Mouse (Mus musculus): Measurements from ENCODE around the gene Cct7. TPM values are rescaled to one million over a fixed set of nuclear protein-coding genes. Genes with fewer than 3 reads are reported as not detected.

Cct7 gene
- polyA plus RNA-seq, 1 experiment from 2014 or later = 433 TPM

GRCm38 (mm10) chr6:85483843-85484721 is 32.8 kb downstream of the Cct7 start:
- Histone ChIP-seq H3K9me3 (ENCODE audit: control insufficient read depth, low read depth, low read length) (no peaks in the 10 kb centered on the region), H3K4me1 (ENCODE audit: control insufficient read depth, insufficient read depth, low read length) (no peaks in the 10 kb centered on the region), H3K27ac (ENCODE audit: low read length) (no peak overlapping the region), H3K9ac (replicated peaks; ENCODE audit: low read depth, low read length) (no peak overlapping the region), H3K36me3 (ENCODE audit: control insufficient read depth, insufficient read depth, low read length) (no peaks in the 10 kb centered on the region), H3K27me3 (ENCODE audit: control insufficient read depth, insufficient read depth, low read length) (peaks cover 31% of the 10 kb centered on the region), H3K4me2 (replicated peaks; ENCODE audit: low read depth, low read length) (peak overlapping the region; percentile 45), H3K4me3 (ENCODE audit: low read depth, low read length) (peak overlapping the region; percentile 27)
- no peak for ATAC-seq (ENCODE audit: insufficient number of reproducible peaks, insufficient read depth, low FRiP score, low read depth)
- WGBS = 2% methylated on average over 88 of the region's 92 CpGs

- Histone ChIP-seq H3K9me3 (ENCODE audit: control insufficient read depth, low read depth, low read length) (no peaks in the 10 kb centered on the region), H3K27ac (ENCODE audit: low read length) (no peak overlapping the region), H3K4me1 (ENCODE audit: control insufficient read depth, insufficient read depth, low read length) (no peaks in the 10 kb centered on the region), H3K36me3 (ENCODE audit: control insufficient read depth, insufficient read depth, low read length) (no peaks in the 10 kb centered on the region), H3K9ac (replicated peaks; ENCODE audit: low read depth, low read length) (no peak overlapping the region), H3K27me3 (ENCODE audit: control insufficient read depth, insufficient read depth, low read length) (peaks cover 31% of the 10 kb centered on the region), H3K4me3 (ENCODE audit: low read depth, low read length) (no peak overlapping the region), H3K4me2 (replicated peaks; ENCODE audit: low read depth, low read length) (no peak overlapping the region)
- 89% methylated on average over 2 of the region's 2 CpGs for WGBS
- no peak for ATAC-seq (ENCODE audit: insufficient number of reproducible peaks, insufficient read depth, low FRiP score, low read depth)
These were observed 34.4 kb downstream of the Cct7 start for GRCm38 (mm10) chr6:85485738-85486137.

- Histone ChIP-seq H3K36me3 (ENCODE audit: control insufficient read depth, insufficient read depth, low read length) (no peaks in the 10 kb centered on the region), H3K9ac (replicated peaks; ENCODE audit: low read depth, low read length) (no peak overlapping the region), H3K4me3 (ENCODE audit: low read depth, low read length) (no peak overlapping the region), H3K27me3 (ENCODE audit: control insufficient read depth, insufficient read depth, low read length) (peaks cover 28% of the 10 kb centered on the region), H3K9me3 (ENCODE audit: control insufficient read depth, low read depth, low read length) (no peaks in the 10 kb centered on the region), H3K27ac (ENCODE audit: low read length) (no peak overlapping the region), H3K4me1 (ENCODE audit: control insufficient read depth, insufficient read depth, low read length) (no peaks in the 10 kb centered on the region), H3K4me2 (replicated peaks; ENCODE audit: low read depth, low read length) (no peak overlapping the region)
- WGBS = 84% methylated on average over 4 of the region's 4 CpGs
- no peak for ATAC-seq (ENCODE audit: insufficient number of reproducible peaks, insufficient read depth, low FRiP score, low read depth)
These were observed 37.2 kb downstream of the Cct7 start for GRCm38 (mm10) chr6:85488510-85488909.

GRCm38 (mm10) chr6:85489717-85490116 is 38.4 kb downstream of the Cct7 start:
- no peak overlapping the region for H3K9ac ChIP-seq (replicated peaks; ENCODE audit: low read depth, low read length)
- H3K27me3 ChIP-seq (ENCODE audit: control insufficient read depth, insufficient read depth, low read length) = peaks cover 16% of the 10 kb centered on the region; the same call in 1 of the 2 replicates
- peak; percentile 82 for ATAC-seq (ENCODE audit: insufficient number of reproducible peaks, insufficient read depth, low FRiP score, low read depth)
- 73% methylated on average over 3 of the region's 3 CpGs for WGBS
- H3K9me3 ChIP-seq (ENCODE audit: control insufficient read depth, low read depth, low read length) = no peaks in the 10 kb centered on the region
- H3K4me3 ChIP-seq (ENCODE audit: low read depth, low read length) = no peak overlapping the region
- H3K4me1 ChIP-seq (ENCODE audit: control insufficient read depth, insufficient read depth, low read length) = no peaks in the 10 kb centered on the region
- 0 out of 2 replicates have a peak overlapping the region, but pooled peaks have one; percentile 15 for H3K4me2 ChIP-seq (replicated peaks; ENCODE audit: low read depth, low read length)
- no peak overlapping the region for H3K27ac ChIP-seq (ENCODE audit: low read length)
- H3K36me3 ChIP-seq (ENCODE audit: control insufficient read depth, insufficient read depth, low read length) = no peaks in the 10 kb centered on the region

- H3K9me3 ChIP-seq (ENCODE audit: control insufficient read depth, low read depth, low read length) = no peaks in the 10 kb centered on the region
- no peak overlapping the region for H3K27ac ChIP-seq (ENCODE audit: low read length)
- H3K36me3 ChIP-seq (ENCODE audit: control insufficient read depth, insufficient read depth, low read length) = no peaks in the 10 kb centered on the region
- 0 out of 2 replicates have a peak, but pooled peaks cover 13% of the 10 kb centered on the region for H3K27me3 ChIP-seq (ENCODE audit: control insufficient read depth, insufficient read depth, low read length)
- H3K4me1 ChIP-seq (ENCODE audit: control insufficient read depth, insufficient read depth, low read length) = no peaks in the 10 kb centered on the region
- H3K4me3 ChIP-seq (ENCODE audit: low read depth, low read length) = no peak overlapping the region
- no peak for ATAC-seq (ENCODE audit: insufficient number of reproducible peaks, insufficient read depth, low FRiP score, low read depth)
- no peak overlapping the region for H3K9ac ChIP-seq (replicated peaks; ENCODE audit: low read depth, low read length)
- WGBS = 87% methylated on average over 4 of the region's 4 CpGs
- no peak overlapping the region for H3K4me2 ChIP-seq (replicated peaks; ENCODE audit: low read depth, low read length)
These were observed 38.9 kb downstream of the Cct7 start for GRCm38 (mm10) chr6:85490252-85490651.

GRCm38 (mm10) chr6:85491606-85492005 is 40.3 kb downstream of the Cct7 start:
- Histone ChIP-seq H3K27me3 (ENCODE audit: control insufficient read depth, insufficient read depth, low read length) (0 out of 2 replicates have a peak, but pooled peaks cover under 1% of the 10 kb centered on the region), H3K36me3 (ENCODE audit: control insufficient read depth, insufficient read depth, low read length) (no peaks in the 10 kb centered on the region), H3K4me2 (replicated peaks; ENCODE audit: low read depth, low read length) (no peak overlapping the region), H3K4me1 (ENCODE audit: control insufficient read depth, insufficient read depth, low read length) (no peaks in the 10 kb centered on the region), H3K9me3 (ENCODE audit: control insufficient read depth, low read depth, low read length) (no peaks in the 10 kb centered on the region), H3K27ac (ENCODE audit: low read length) (no peak overlapping the region), H3K9ac (replicated peaks; ENCODE audit: low read depth, low read length) (no peak overlapping the region), H3K4me3 (ENCODE audit: low read depth, low read length) (no peak overlapping the region)
- 82% methylated on average over 3 of the region's 3 CpGs for WGBS
- no peak for ATAC-seq (ENCODE audit: insufficient number of reproducible peaks, insufficient read depth, low FRiP score, low read depth)

- H3K27me3 ChIP-seq (ENCODE audit: control insufficient read depth, insufficient read depth, low read length) = no peaks in the 10 kb centered on the region
- ATAC-seq (ENCODE audit: insufficient number of reproducible peaks, insufficient read depth, low FRiP score, low read depth) = no peak
- H3K9ac ChIP-seq (replicated peaks; ENCODE audit: low read depth, low read length) = no peak overlapping the region
- H3K9me3 ChIP-seq (ENCODE audit: control insufficient read depth, low read depth, low read length) = no peaks in the 10 kb centered on the region
- H3K36me3 ChIP-seq (ENCODE audit: control insufficient read depth, insufficient read depth, low read length) = no peaks in the 10 kb centered on the region
- H3K27ac ChIP-seq (ENCODE audit: low read length) = no peak overlapping the region
- no peak overlapping the region for H3K4me3 ChIP-seq (ENCODE audit: low read depth, low read length)
- no peak overlapping the region for H3K4me2 ChIP-seq (replicated peaks; ENCODE audit: low read depth, low read length)
- no peaks in the 10 kb centered on the region for H3K4me1 ChIP-seq (ENCODE audit: control insufficient read depth, insufficient read depth, low read length)
These were observed 45.7 kb downstream of the Cct7 start for GRCm38 (mm10) chr6:85496976-85497375.

- Histone ChIP-seq H3K9me3 (ENCODE audit: control insufficient read depth, low read depth, low read length) (no peaks in the 10 kb centered on the region), H3K4me1 (ENCODE audit: control insufficient read depth, insufficient read depth, low read length) (no peaks in the 10 kb centered on the region; the same call in 1 of the 2 replicates), H3K36me3 (ENCODE audit: control insufficient read depth, insufficient read depth, low read length) (no peaks in the 10 kb centered on the region), H3K4me2 (replicated peaks; ENCODE audit: low read depth, low read length) (no peak overlapping the region), H3K9ac (replicated peaks; ENCODE audit: low read depth, low read length) (no peak overlapping the region), H3K27ac (ENCODE audit: low read length) (no peak overlapping the region), H3K4me3 (ENCODE audit: low read depth, low read length) (no peak overlapping the region), H3K27me3 (ENCODE audit: control insufficient read depth, insufficient read depth, low read length) (no peaks in the 10 kb centered on the region)
- WGBS = 59% methylated on average over 9 of the region's 9 CpGs
- ATAC-seq (ENCODE audit: insufficient number of reproducible peaks, insufficient read depth, low FRiP score, low read depth) = no peak
These were observed 46.8 kb downstream of the Cct7 start for GRCm38 (mm10) chr6:85498147-85498546.

Data from stomach, embryonic 14.5 days (tissue).